ENCODE assay signal across 9 mouse cellular contexts in genomic region chr3:116128311-116129204, GRCm38 (mm10). TPM values are rescaled to one million over a fixed set of nuclear protein-coding genes. Genes with fewer than 3 reads are reported as not detected.
DNase-seq lines count a peak whose midpoint lies in the region; ATAC-seq and TF ChIP-seq lines count a peak whose summit lies in the region.
"Had no signal": no experiment of that assay in that cellular context is flagged by ENCODE, and none has a peak within 500 bp of the region (broad histone marks: within the 10 kb centered on the region; RNA-seq: fewer than 3 reads in every experiment).

No protein-coding gene starts in this region.

- 66% methylated on average over 18 of the region's 18 CpGs for WGBS in kidney, embryonic 16.5 days
- 41% methylated on average over 18 of the region's 18 CpGs for WGBS in embryonic facial prominence, embryonic 13.5 days
- 25% methylated on average over 18 of the region's 18 CpGs for WGBS in hindbrain, postnatal 0 days
- WGBS in midbrain, postnatal 0 days: 17% methylated on average over 18 of the region's 18 CpGs

- H3K27me3 ChIP-seq in kidney, embryonic 16.5 days (ENCODE audit: insufficient read depth, low read length): no peaks in the 10 kb centered on the region
- H3K27me3 ChIP-seq in embryonic facial prominence, embryonic 13.5 days: no peaks in the 10 kb centered on the region
- no peaks in the 10 kb centered on the region for H3K27me3 ChIP-seq in hindbrain, postnatal 0 days (ENCODE audit: insufficient read depth, low read length)
- H3K27me3 ChIP-seq in midbrain, postnatal 0 days (ENCODE audit: insufficient read depth, low read length): no peaks in the 10 kb centered on the region

- no peaks in the 10 kb centered on the region for H3K9me3 ChIP-seq in kidney, embryonic 16.5 days (ENCODE audit: low read length)
- no peaks in the 10 kb centered on the region for H3K9me3 ChIP-seq in embryonic facial prominence, embryonic 13.5 days
- no peaks in the 10 kb centered on the region for H3K9me3 ChIP-seq in hindbrain, postnatal 0 days (ENCODE audit: low read length)
- no peaks in the 10 kb centered on the region for H3K9me3 ChIP-seq in midbrain, postnatal 0 days (ENCODE audit: low read length)
- H3K9me3 ChIP-seq: G1E had no signal

- H3K9ac ChIP-seq in kidney, embryonic 16.5 days (replicated peaks; ENCODE audit: low read length): peak overlapping the region; percentile 41
- peak overlapping the region; percentile 65 for H3K9ac ChIP-seq in embryonic facial prominence, embryonic 13.5 days
- peak overlapping the region; percentile 28; the same call in 1 of the 2 replicates for H3K9ac ChIP-seq in hindbrain, postnatal 0 days (replicated peaks; ENCODE audit: low read length)
- no peak overlapping the region for H3K9ac ChIP-seq in midbrain, postnatal 0 days (replicated peaks; ENCODE audit: low read length, poor library complexity, severe bottlenecking)

- H3K4me2 ChIP-seq in kidney, embryonic 16.5 days (replicated peaks; ENCODE audit: low read depth, low read length): peak overlapping the region; percentile 51
- peak overlapping the region; percentile 64 for H3K4me2 ChIP-seq in embryonic facial prominence, embryonic 13.5 days
- peak overlapping the region; percentile 41 for H3K4me2 ChIP-seq in hindbrain, postnatal 0 days (ENCODE audit: low read depth, low read length)
- H3K4me2 ChIP-seq in midbrain, postnatal 0 days (ENCODE audit: low read depth, low read length, poor library complexity, severe bottlenecking): peak overlapping the region; percentile 46

- DNase-seq in kidney, postnatal 36 days: no peak
- DNase-seq in hindbrain, postnatal 0 days (ENCODE audit: low spot score): no peak
- no peak for DNase-seq in midbrain, postnatal 0 days (ENCODE audit: low spot score)
- DNase-seq in thymus, adult 18-20 months: no peak
- DNase-seq in right cerebral cortex, postnatal 10 days (ENCODE audit: low spot score in 2 of 2): no peak
- no peak for DNase-seq in urinary bladder, adult 18-20 months (ENCODE audit: low spot score in 2 of 2)

- H3K36me3 ChIP-seq in kidney, embryonic 16.5 days (ENCODE audit: insufficient read depth, low read length): no peaks in the 10 kb centered on the region
- 0 out of 2 replicates have a peak, but pooled peaks cover 5% of the 10 kb centered on the region for H3K36me3 ChIP-seq in embryonic facial prominence, embryonic 13.5 days
- H3K36me3 ChIP-seq in hindbrain, postnatal 0 days (ENCODE audit: insufficient read depth, low read length): no peaks in the 10 kb centered on the region
- H3K36me3 ChIP-seq in midbrain, postnatal 0 days (ENCODE audit: insufficient read depth, low read length): no peaks in the 10 kb centered on the region
- H3K36me3 ChIP-seq: G1E had no signal

- H3K27ac ChIP-seq in kidney, embryonic 16.5 days (ENCODE audit: low read length): no peak overlapping the region
- H3K27ac ChIP-seq in embryonic facial prominence, embryonic 13.5 days: peak overlapping the region; percentile 77
- H3K27ac ChIP-seq in hindbrain, postnatal 0 days: peak overlapping the region; percentile 11
- no peak overlapping the region for H3K27ac ChIP-seq in midbrain, postnatal 0 days (ENCODE audit: low read depth, low read length)

- H3K4me3 ChIP-seq in kidney, embryonic 16.5 days (ENCODE audit: low read length): peak overlapping the region; percentile 41
- H3K4me3 ChIP-seq in embryonic facial prominence, embryonic 13.5 days: peak overlapping the region; percentile 47
- H3K4me3 ChIP-seq in hindbrain, postnatal 0 days (ENCODE audit: low read length): peak overlapping the region; percentile 34
- H3K4me3 ChIP-seq in midbrain, postnatal 0 days (ENCODE audit: low read depth, low read length): peak overlapping the region; percentile 30

- H3K4me1 ChIP-seq in kidney, embryonic 16.5 days (ENCODE audit: insufficient read depth, low read length): no peaks in the 10 kb centered on the region
- H3K4me1 ChIP-seq in embryonic facial prominence, embryonic 13.5 days: peaks cover 17% of the 10 kb centered on the region
- H3K4me1 ChIP-seq in hindbrain, postnatal 0 days (ENCODE audit: insufficient read depth, low read length): peaks cover 3% of the 10 kb centered on the region; the same call in 1 of the 2 replicates
- no peaks in the 10 kb centered on the region for H3K4me1 ChIP-seq in midbrain, postnatal 0 days (ENCODE audit: insufficient read depth, low read length)

- peak; percentile 52; the same call in 1 of the 2 replicates for ATAC-seq in kidney, embryonic 16.5 days (ENCODE audit: low FRiP score, low TSS enrichment)
- no peak for ATAC-seq in embryonic facial prominence, embryonic 13.5 days (ENCODE audit: insufficient number of reproducible peaks, insufficient read depth, low FRiP score, low TSS enrichment, low read depth)
- ATAC-seq in hindbrain, postnatal 0 days: no peak
- ATAC-seq in midbrain, postnatal 0 days (ENCODE audit: low FRiP score): peak; percentile 52; the same call in 1 of the 2 replicates

- no peak for TF ChIP-seq CTCF in hindbrain, postnatal 0 days (IDR thresholded peaks at IDR 0.05; ENCODE audit: low read depth)
- TF ChIP-seq CTCF in midbrain, postnatal 0 days (IDR thresholded peaks at IDR 0.05): no peak

RNA-seq across cellular contexts. Expression of gene Vcam1, which starts 0.9 kb away (rescaled TPM):
- polyA plus RNA-seq in kidney, embryonic 16.5 days (2015; fragmentation: Nextera tagmentation; extraction: Ambion mirVana): 49.2 and 54.2 TPM in 2 replicates
- polyA plus RNA-seq in embryonic facial prominence, embryonic 13.5 days (2015; fragmentation: Nextera tagmentation; extraction: Ambion mirVana): 36.2 and 42.8 TPM in 2 replicates
- 35.4 and 45.3 TPM in 2 replicates for total RNA-seq in hindbrain, postnatal 0 days (2014; rRNA removed)
- 40.7 and 43.5 TPM in 2 replicates for polyA plus RNA-seq in hindbrain, postnatal 0 days (2015; fragmentation: Nextera tagmentation; extraction: Ambion mirVana)
- total RNA-seq in midbrain, postnatal 0 days (2014; rRNA removed): 36.2 and 46.4 TPM in 2 replicates
- polyA plus RNA-seq in midbrain, postnatal 0 days (2015; fragmentation: Nextera tagmentation; extraction: Ambion mirVana): 34.4 and 37.5 TPM in 2 replicates
- polyA plus RNA-seq: G1E had no signal

Comparison
In these comparisons a context has a peak if more than half of its experiments do, and no peak if none do; other contexts are left out.
1. ATAC-seq: peak in kidney, embryonic 16.5 days (single experiment) and midbrain, postnatal 0 days (single experiment); none in embryonic facial prominence, embryonic 13.5 days (single experiment) and hindbrain, postnatal 0 days (single experiment).
2. H3K27ac ChIP-seq: peak in embryonic facial prominence, embryonic 13.5 days (single experiment) and hindbrain, postnatal 0 days (single experiment); none in kidney, embryonic 16.5 days (single experiment) and midbrain, postnatal 0 days (single experiment).
3. Peak in every context shown above with its lines, with median percentiles within 50 percentile points of each other: H3K4me2 ChIP-seq and H3K4me3 ChIP-seq.